Mouse (Mus musculus): ENCODE data around the gene Gm14444. TPM values are rescaled to one million over a fixed set of nuclear protein-coding genes. Genes with fewer than 3 reads are reported as not detected.
"Not testable (repeated sequence)": the region's sequence is repeated elsewhere in the genome, so short reads cannot be mapped to it uniquely, and the experiment has no call there.

Gene Gm14444
- polyA plus RNA-seq (2012; rRNA removed): 0.76 and 0.92 TPM in 2 replicates

DNA sequence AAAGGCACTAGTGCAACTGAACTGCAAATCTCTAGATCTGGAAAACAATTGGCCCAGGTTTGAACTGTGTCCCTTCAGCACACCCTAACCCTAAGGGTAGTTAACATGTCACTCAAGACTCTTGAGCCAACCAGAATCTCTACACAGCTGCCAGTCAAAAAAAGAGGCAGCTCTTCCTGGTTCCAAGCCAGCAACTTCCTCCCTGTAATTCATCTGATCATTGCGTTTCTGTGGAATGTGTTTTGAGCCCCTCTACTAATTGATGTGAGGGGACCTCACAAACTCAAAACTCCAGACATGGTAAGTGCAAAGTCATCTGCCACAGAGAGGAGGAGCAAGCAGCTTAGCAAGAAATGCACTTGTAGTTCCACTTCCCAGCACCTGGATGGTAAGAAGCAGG lies at the start of gene Gm14444:
Gene Gm14444, plus strand, starts transcription at position 220 of the 400 bp plus-strand sequence.
- H3K27ac ChIP-seq (ENCODE audit: insufficient read depth, low read length); H3K4me3 ChIP-seq (ENCODE audit: insufficient read depth, low read length); H3K4me1 ChIP-seq (ENCODE audit: control insufficient read depth, insufficient read depth, low read length): not testable (repeated sequence)

DNA sequence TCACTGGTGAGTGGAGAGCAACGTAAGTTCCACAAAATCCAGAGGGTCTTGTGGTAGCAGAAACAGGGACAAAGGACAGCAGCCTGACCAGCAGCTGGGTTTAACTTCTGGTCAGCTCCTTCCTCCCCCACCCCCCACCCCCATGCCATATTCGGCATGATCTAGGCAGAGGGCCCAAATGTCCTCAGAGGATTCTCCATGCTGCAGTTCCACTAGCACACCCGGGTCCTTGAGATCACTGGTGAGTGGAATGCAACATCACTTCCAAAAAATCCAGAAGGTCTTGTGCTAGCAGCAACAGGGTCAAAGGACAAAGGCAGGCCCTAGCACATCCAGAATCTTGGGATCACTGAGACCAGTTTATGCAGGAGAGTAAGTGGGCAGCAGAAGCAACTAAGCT lies 44.6 kb upstream of the Gm14444 start:
- not testable (repeated sequence) for H3K4me1 ChIP-seq (ENCODE audit: control insufficient read depth, insufficient read depth, low read length); H3K27ac ChIP-seq (ENCODE audit: insufficient read depth, low read length); H3K4me3 ChIP-seq (ENCODE audit: insufficient read depth, low read length)

DNA sequence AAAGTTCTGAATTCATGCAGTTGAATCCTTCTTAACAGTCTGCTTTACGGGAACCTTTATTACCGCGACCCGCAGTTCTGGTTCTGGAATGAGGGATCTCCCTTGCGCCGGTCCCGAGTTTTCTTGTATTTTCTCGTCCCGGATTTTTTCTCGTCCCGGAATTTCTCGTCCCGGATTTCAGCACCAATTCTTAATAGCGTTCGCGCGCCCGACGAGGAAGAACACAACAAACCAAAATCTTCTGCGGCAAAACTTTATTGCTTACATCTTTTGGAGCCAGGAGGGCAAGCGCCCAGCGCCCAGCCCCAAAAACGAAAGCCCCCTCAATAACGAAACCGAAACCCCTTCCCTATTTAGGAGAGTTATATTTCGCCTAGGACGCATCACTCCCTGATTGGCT lies 34.2 kb downstream of the Gm14444 start:
- not testable (repeated sequence) for H3K4me1 ChIP-seq (ENCODE audit: control insufficient read depth, insufficient read depth, low read length); H3K4me3 ChIP-seq (ENCODE audit: insufficient read depth, low read length); H3K27ac ChIP-seq (ENCODE audit: insufficient read depth, low read length)

DNA sequence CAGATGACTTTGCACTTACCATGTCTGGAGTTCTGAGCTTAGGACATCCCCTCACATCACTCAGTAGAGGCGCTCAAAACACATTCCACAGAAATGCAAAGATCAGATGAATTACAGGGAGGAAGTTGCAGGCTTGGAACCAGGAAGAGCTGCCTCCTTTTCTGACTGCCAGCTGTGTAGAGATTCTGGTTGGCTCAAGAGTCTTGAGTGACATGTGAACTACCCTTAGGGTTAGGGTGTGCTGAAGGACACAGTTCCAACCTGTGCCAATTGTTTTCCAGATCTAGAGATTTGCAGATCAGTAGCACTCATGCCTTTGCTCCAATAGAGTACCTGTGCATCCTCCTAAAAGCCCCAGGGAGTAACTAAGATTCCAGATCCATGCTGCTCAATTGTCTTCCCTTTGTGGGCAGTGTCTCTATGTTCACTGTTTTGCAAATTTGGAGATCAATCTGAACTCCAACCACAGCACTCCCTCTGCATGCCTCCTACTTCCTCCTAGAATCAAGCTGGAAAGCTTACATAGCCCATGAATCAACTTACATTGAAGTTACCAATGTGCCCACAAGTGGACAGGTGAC lies 57.7 kb downstream of the Gm14444 start, which contains the start of gene Gm14393:
Gene Gm14393, minus strand, starts transcription at position 101 of the 581 bp plus-strand sequence.
- H3K4me1 ChIP-seq (ENCODE audit: control insufficient read depth, insufficient read depth, low read length); H3K4me3 ChIP-seq (ENCODE audit: insufficient read depth, low read length); H3K27ac ChIP-seq (ENCODE audit: insufficient read depth, low read length): not testable (repeated sequence)

Other genes starting within 250 kb of the Gm14444 start
- 6.2 and 6.8 TPM in 2 replicates for gene Edn3, start 249.6 kb upstream of the Gm14444 start, polyA plus RNA-seq (2012; rRNA removed)
- gene Gm14393, start 57.5 kb downstream of the Gm14444 start, polyA plus RNA-seq (2012; rRNA removed): 0.85 and 1.3 TPM in 2 replicates
- gene Gm14399, start 131.8 kb downstream of the Gm14444 start, polyA plus RNA-seq (2012; rRNA removed): 21.7 and 24.0 TPM in 2 replicates
- gene Gm14443, start 165.6 kb downstream of the Gm14444 start, polyA plus RNA-seq (2012; rRNA removed): 3.5 and 4.4 TPM in 2 replicates
- gene Gm14391, start 196.7 kb downstream of the Gm14444 start, polyA plus RNA-seq (2012; rRNA removed): 15.1 and 16.5 TPM in 2 replicates